ENCODE assay signal across 13 mouse cellular contexts in the genomic region with DNA sequence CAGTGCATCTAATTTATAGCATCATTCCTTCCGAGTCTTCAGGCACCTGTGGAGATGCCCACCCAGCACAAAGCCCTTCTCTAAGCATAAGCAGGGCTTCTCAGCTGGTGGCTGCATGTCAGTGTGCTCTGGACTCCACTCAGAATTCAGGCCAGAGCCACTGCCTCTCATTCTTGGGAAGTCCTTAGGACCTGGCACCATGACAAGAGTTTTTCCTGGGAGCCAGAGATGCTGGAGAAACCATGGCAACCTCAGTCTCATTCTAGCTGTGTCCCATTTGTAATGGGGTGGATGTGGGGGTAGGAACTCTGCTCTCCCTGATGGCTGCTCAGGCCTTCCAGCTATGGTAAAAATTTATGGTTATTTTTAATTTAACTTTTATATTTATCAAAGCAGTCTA.
DNase-seq lines count a peak whose midpoint lies in the region; ATAC-seq and TF ChIP-seq lines count a peak whose summit lies in the region.
"Had no signal": no experiment of that assay in that cellular context is flagged by ENCODE, and none has a peak within 500 bp of the region (broad histone marks: within the 10 kb centered on the region; RNA-seq: fewer than 3 reads in every experiment).

No protein-coding gene starts in this region.

- DNase-seq in midbrain, embryonic 10.5 days (ENCODE audit: low spot score) = no peak
- DNase-seq in left cerebral cortex, postnatal 25 days (ENCODE audit: low spot score in 2 of 2) = peak; percentile 62 to 85
- no peak for DNase-seq in retina, postnatal 1 day
- DNase-seq in heart, adult 9 months (ENCODE audit: low spot score in 2 of 2) = no peak
- DNase-seq in kidney, adult 2 months = no peak
- no peak for DNase-seq in ovary, postnatal 14 days (ENCODE audit: low spot score)
- DNase-seq: heart, postnatal 14 days; kidney, postnatal 4 days had no signal

- H3K9me3 ChIP-seq in midbrain, embryonic 13.5 days = no peaks in the 10 kb centered on the region
- H3K9me3 ChIP-seq in midbrain, embryonic 10.5 days (replicated peaks) = no peaks in the 10 kb centered on the region
- H3K9me3 ChIP-seq in hindbrain, embryonic 16.5 days (ENCODE audit: control insufficient read depth, low read length) = no peaks in the 10 kb centered on the region
- H3K9me3 ChIP-seq: lung, embryonic 15.5 days had no signal

- intact Hi-C loops in left cerebral cortex, postnatal 25 days (cut with DNase I) = loop anchor here (5.0 kb wide), 1 partner anchor 191 kb away; no protein-coding TSS in a partner anchor

- no peak overlapping the region for H3K4me2 ChIP-seq in midbrain, embryonic 13.5 days (replicated peaks)
- no peak overlapping the region for H3K4me2 ChIP-seq in hindbrain, embryonic 16.5 days (ENCODE audit: low read length)
- H3K4me2 ChIP-seq: lung, embryonic 15.5 days had no signal

- no peak overlapping the region for H3K9ac ChIP-seq in midbrain, embryonic 13.5 days (replicated peaks)
- H3K9ac ChIP-seq in hindbrain, embryonic 16.5 days (ENCODE audit: low read depth, low read length) = no peak overlapping the region
- H3K9ac ChIP-seq: lung, embryonic 15.5 days had no signal

- TF ChIP-seq CTCF in kidney, adult 2 months (conservative IDR thresholded peaks at IDR 0.05; ENCODE audit: insufficient read depth, insufficient read length, low read depth, low read length) = no peak

- WGBS in midbrain, embryonic 13.5 days = 15% methylated on average over 1 of the region's 1 CpGs
- WGBS in midbrain, embryonic 10.5 days = 57% methylated on average over 1 of the region's 1 CpGs
- 33% methylated on average over 1 of the region's 1 CpGs for WGBS in hindbrain, embryonic 16.5 days
- 62% methylated on average over 1 of the region's 1 CpGs for WGBS in kidney, adult 2 months

- H3K4me3 ChIP-seq in midbrain, embryonic 13.5 days (replicated peaks) = no peak overlapping the region
- no peak overlapping the region for H3K4me3 ChIP-seq in midbrain, embryonic 10.5 days
- no peak overlapping the region for H3K4me3 ChIP-seq in hindbrain, embryonic 16.5 days (ENCODE audit: low read length)
- H3K4me3 ChIP-seq in kidney, adult 2 months (ENCODE audit: insufficient read depth, low read depth, low read length) = no peak overlapping the region
- H3K4me3 ChIP-seq: lung, embryonic 15.5 days had no signal

- peak; percentile 56 for ATAC-seq in midbrain, embryonic 13.5 days
- ATAC-seq in hindbrain, embryonic 16.5 days = peak; percentile 82
- ATAC-seq: CD4-positive, CD25-positive, alpha-beta regulatory T cell, adult 4 months had no signal

- no peaks in the 10 kb centered on the region for H3K36me3 ChIP-seq in midbrain, embryonic 13.5 days
- no peaks in the 10 kb centered on the region for H3K36me3 ChIP-seq in midbrain, embryonic 10.5 days
- H3K36me3 ChIP-seq in hindbrain, embryonic 16.5 days (ENCODE audit: control insufficient read depth, insufficient read depth, low read length) = no peaks in the 10 kb centered on the region
- H3K36me3 ChIP-seq in kidney, adult 2 months (ENCODE audit: control insufficient read depth, insufficient read depth, low read length) = no peaks in the 10 kb centered on the region
- H3K36me3 ChIP-seq: lung, embryonic 15.5 days had no signal

- peaks cover 4% of the 10 kb centered on the region; the same call in 1 of the 2 replicates for H3K27me3 ChIP-seq in midbrain, embryonic 13.5 days
- peaks cover 15% of the 10 kb centered on the region for H3K27me3 ChIP-seq in midbrain, embryonic 10.5 days (ENCODE audit: low read depth, poor library complexity, severe bottlenecking)
- no peaks in the 10 kb centered on the region for H3K27me3 ChIP-seq in hindbrain, embryonic 16.5 days (replicated peaks; ENCODE audit: control insufficient read depth, insufficient read depth, low read length)
- H3K27me3 ChIP-seq in kidney, adult 2 months (replicated peaks; ENCODE audit: control insufficient read depth, insufficient read depth, low read length) = no peaks in the 10 kb centered on the region

- no peak for TF ChIP-seq POLR2A in kidney, adult 2 months (IDR thresholded peaks at IDR 0.05; ENCODE audit: low read depth, low read length)

- H3K4me1 ChIP-seq in midbrain, embryonic 13.5 days (replicated peaks) = peaks cover 19% of the 10 kb centered on the region
- H3K4me1 ChIP-seq in midbrain, embryonic 10.5 days = peaks cover 13% of the 10 kb centered on the region
- H3K4me1 ChIP-seq in hindbrain, embryonic 16.5 days (ENCODE audit: control insufficient read depth, insufficient read depth, low read depth, low read length) = peaks cover 17% of the 10 kb centered on the region
- no peaks in the 10 kb centered on the region for H3K4me1 ChIP-seq in kidney, adult 2 months (ENCODE audit: control insufficient read depth, insufficient read depth, low read length)
- H3K4me1 ChIP-seq: lung, embryonic 15.5 days had no signal

- H3K27ac ChIP-seq in midbrain, embryonic 13.5 days = no peak overlapping the region
- no peak overlapping the region for H3K27ac ChIP-seq in midbrain, embryonic 10.5 days (replicated peaks)
- no peak overlapping the region for H3K27ac ChIP-seq in hindbrain, embryonic 16.5 days (ENCODE audit: low read depth, low read length)
- H3K27ac ChIP-seq in kidney, adult 2 months (ENCODE audit: insufficient read depth, low read depth, low read length) = no peak overlapping the region
- H3K27ac ChIP-seq: lung, embryonic 15.5 days; stomach, postnatal 0 days had no signal

Comparison
In these comparisons a context has a peak if more than half of its experiments do, and no peak if none do; other contexts are left out.
1. DNase-seq: peak in left cerebral cortex, postnatal 25 days (2 of 2); none in midbrain, embryonic 10.5 days (single experiment), retina, postnatal 1 day (single experiment), heart, adult 9 months (0 of 2), kidney, adult 2 months (single experiment) and ovary, postnatal 14 days (single experiment).